Mouse (Mus musculus): ENCODE data around the gene Wdr41. TPM values are rescaled to one million over a fixed set of nuclear protein-coding genes. Genes with fewer than 3 reads are reported as not detected.

Gene Wdr41
- polyA plus RNA-seq, 1 experiment from 2014 or later = 18.9 TPM

DNA sequence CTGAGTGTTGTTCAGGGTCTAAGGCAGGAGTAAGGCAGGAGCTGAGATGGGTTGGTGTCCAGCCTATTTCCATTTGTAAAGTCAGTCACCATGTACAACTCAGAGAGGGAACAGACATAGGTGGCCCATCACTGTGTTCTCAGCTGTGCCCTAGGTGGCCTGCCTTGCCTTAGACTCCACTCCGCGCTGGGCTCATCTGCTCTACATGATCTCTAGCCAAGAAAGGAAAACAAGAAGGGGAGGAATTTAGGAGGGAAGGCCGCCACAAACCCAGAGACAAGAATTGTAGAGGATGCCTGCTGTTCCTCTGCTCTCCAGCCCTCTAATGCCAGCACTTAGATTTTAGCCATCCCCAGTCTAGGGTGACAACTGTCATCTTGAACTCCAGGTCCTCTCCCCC lies 76.3 kb downstream of the Wdr41 start:
- H3K4me2 ChIP-seq (ENCODE audit: low read depth, low read length) = no peak overlapping the region
- H3K27me3 ChIP-seq (ENCODE audit: control insufficient read depth, insufficient read depth, low read depth, low read length) = no peaks in the 10 kb centered on the region
- H3K9me3 ChIP-seq (ENCODE audit: control insufficient read depth, low read length) = no peaks in the 10 kb centered on the region
- no peak overlapping the region for H3K9ac ChIP-seq (ENCODE audit: low read length)
- H3K4me3 ChIP-seq (ENCODE audit: low read length) = no peak overlapping the region
- H3K36me3 ChIP-seq (ENCODE audit: control insufficient read depth, insufficient read depth, low read length) = no peaks in the 10 kb centered on the region
- 92% methylated on average over 3 of the region's 3 CpGs for WGBS
- H3K4me1 ChIP-seq (replicated peaks; ENCODE audit: control insufficient read depth, insufficient read depth, low read length) = peaks cover 4% of the 10 kb centered on the region; the same call in 1 of the 2 replicates
- no peak for ATAC-seq (ENCODE audit: low read depth)
- no peak overlapping the region for H3K27ac ChIP-seq (ENCODE audit: low read length)

DNA sequence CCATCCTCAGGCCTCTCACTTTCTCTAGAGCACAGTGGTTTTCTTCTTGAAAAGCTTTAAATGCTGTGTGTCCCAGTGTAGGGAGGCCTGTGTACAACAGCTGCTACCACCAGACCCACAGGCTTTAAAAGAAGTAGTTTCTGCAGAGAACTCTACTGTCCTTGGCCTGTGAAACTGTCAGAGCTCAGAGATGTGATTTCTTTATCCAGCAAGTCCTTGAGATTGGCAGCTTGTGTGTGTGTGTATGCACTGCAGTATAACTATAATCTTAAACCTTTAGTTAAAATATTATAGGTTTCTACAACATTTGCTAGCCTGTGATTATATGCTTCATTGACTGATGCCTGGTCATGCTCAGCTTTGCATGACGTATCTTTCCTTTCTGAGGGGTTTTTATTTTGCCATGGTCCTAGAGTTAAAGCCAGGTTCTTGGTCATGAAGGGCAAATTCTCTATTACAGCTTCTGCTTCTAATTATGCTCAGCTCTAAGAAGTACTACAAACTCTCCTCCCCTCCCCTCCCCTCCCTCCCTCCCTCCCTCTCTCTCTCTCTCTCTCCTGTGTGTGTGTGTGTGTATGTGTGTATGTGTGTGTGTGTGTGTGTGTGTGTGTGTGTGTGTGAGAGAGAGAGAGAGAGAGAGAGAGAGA lies 79.7 kb downstream of the Wdr41 start:
- 90% methylated on average over 1 of the region's 1 CpGs for WGBS
- no peak overlapping the region for H3K27ac ChIP-seq (ENCODE audit: low read length)
- H3K9me3 ChIP-seq (ENCODE audit: control insufficient read depth, low read length) = no peaks in the 10 kb centered on the region
- no peaks in the 10 kb centered on the region for H3K27me3 ChIP-seq (ENCODE audit: control insufficient read depth, insufficient read depth, low read depth, low read length)
- H3K9ac ChIP-seq (ENCODE audit: low read length) = no peak overlapping the region
- H3K4me1 ChIP-seq (replicated peaks; ENCODE audit: control insufficient read depth, insufficient read depth, low read length) = peaks cover 4% of the 10 kb centered on the region; the same call in 1 of the 2 replicates
- no peaks in the 10 kb centered on the region for H3K36me3 ChIP-seq (ENCODE audit: control insufficient read depth, insufficient read depth, low read length)
- no peak overlapping the region for H3K4me3 ChIP-seq (ENCODE audit: low read length)
- no peak for ATAC-seq (ENCODE audit: low read depth)
- no peak overlapping the region for H3K4me2 ChIP-seq (ENCODE audit: low read depth, low read length)

DNA sequence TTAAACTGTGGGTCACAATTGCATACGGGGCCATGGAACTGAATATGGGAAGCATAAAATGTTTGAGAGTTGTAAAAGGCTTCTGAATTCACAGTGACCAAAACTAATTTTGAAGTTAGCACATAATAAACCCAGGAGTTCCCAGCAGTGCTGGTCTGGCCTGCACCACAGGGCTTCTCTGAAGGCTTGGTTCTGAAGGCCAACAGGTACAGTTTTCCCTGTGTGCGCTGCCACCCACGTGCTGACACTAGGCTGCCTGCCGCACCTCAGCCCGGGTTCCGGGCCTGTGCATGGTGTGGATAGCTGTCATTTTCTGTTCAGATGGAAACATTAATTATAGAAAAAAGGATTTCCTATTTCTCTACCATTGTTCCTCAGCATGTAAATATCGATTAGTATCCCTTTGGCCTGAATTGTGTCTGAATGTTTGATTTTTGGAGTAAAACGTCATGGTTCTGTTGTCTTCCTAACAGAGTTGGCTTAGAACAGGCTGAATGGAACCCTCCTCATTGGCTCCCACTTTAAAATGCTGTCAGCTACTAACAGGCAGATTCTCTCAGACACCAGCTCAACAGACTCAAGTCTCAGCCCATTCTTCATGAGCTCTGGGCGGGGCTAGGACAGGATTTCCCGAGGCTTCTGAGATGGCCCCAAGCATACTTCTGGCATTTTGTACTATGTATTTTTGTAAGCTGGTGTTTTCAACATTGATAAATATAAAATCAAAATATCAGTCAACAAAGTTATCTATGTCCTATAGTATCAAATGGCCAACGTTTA lies 80.5 kb downstream of the Wdr41 start:
- no peak overlapping the region for H3K9ac ChIP-seq (ENCODE audit: low read length)
- H3K4me3 ChIP-seq (ENCODE audit: low read length) = no peak overlapping the region
- peaks cover 4% of the 10 kb centered on the region; the same call in 1 of the 2 replicates for H3K4me1 ChIP-seq (replicated peaks; ENCODE audit: control insufficient read depth, insufficient read depth, low read length)
- no peaks in the 10 kb centered on the region for H3K27me3 ChIP-seq (ENCODE audit: control insufficient read depth, insufficient read depth, low read depth, low read length)
- peak; percentile 89 for ATAC-seq (ENCODE audit: low read depth)
- H3K36me3 ChIP-seq (ENCODE audit: control insufficient read depth, insufficient read depth, low read length) = no peaks in the 10 kb centered on the region
- no peaks in the 10 kb centered on the region for H3K9me3 ChIP-seq (ENCODE audit: control insufficient read depth, low read length)
- no peak overlapping the region for H3K4me2 ChIP-seq (ENCODE audit: low read depth, low read length)
- 62% methylated on average over 11 of the region's 11 CpGs for WGBS
- H3K27ac ChIP-seq (ENCODE audit: low read length) = no peak overlapping the region

DNA sequence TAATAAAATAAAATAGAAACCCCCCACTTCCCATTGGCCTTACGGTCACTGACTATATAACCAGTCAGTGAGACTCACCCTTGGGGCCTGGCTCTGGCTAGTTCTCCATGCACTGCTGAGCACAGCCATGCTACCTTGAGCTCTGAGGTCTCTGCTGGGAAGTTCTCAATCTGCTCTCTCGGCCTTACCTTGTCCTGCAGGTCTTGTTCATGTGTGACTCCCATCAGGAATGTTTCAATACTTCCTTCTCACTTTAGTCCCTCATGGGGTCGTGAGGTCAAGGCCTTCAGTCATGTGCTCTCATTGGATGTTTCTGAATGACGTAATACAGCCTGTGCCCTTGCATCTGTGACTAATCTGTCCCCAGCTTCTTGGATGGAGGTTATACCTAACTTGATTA lies 82.7 kb downstream of the Wdr41 start:
- peaks cover 4% of the 10 kb centered on the region; the same call in 1 of the 2 replicates for H3K4me1 ChIP-seq (replicated peaks; ENCODE audit: control insufficient read depth, insufficient read depth, low read length)
- no peaks in the 10 kb centered on the region for H3K36me3 ChIP-seq (ENCODE audit: control insufficient read depth, insufficient read depth, low read length)
- no peak overlapping the region for H3K4me3 ChIP-seq (ENCODE audit: low read length)
- 70% methylated on average over 4 of the region's 4 CpGs for WGBS
- ATAC-seq (ENCODE audit: low read depth) = no peak
- no peak overlapping the region for H3K4me2 ChIP-seq (ENCODE audit: low read depth, low read length)
- H3K9me3 ChIP-seq (ENCODE audit: control insufficient read depth, low read length) = no peaks in the 10 kb centered on the region
- H3K27me3 ChIP-seq (ENCODE audit: control insufficient read depth, insufficient read depth, low read depth, low read length) = no peaks in the 10 kb centered on the region
- H3K9ac ChIP-seq (ENCODE audit: low read length) = no peak overlapping the region
- no peak overlapping the region for H3K27ac ChIP-seq (ENCODE audit: low read length)

DNA sequence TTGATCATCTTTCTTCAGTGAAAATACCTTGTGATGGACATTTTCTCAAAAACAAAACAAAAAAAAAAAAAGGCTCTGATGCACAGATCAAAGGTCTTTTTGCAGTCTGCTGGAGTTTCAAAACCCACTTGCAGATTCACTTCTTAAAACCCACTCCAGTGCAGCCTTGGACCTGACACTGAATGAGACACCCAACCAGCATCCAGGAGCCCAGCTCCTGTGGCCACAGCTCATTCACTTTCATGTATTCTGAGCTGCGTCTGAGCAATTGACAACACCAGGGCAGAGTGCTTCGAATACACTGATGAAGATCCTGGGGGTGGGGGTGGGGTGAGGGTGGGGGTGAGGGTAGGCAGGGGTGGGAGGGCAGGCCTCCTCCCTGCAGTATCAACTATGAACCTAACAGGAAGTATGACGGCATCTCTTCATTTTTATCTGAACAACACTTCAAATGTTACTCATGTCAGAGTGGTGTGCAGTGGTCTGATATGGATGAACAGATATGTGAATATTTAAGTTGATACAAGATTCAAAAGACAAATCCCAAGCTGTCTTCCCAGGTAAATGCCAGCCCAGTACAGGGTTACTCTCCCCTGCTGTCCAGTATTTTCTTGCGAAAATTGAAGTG lies 87.4 kb downstream of the Wdr41 start:
- Histone ChIP-seq H3K9me3 (ENCODE audit: control insufficient read depth, low read length) (no peaks in the 10 kb centered on the region), H3K27me3 (ENCODE audit: control insufficient read depth, insufficient read depth, low read depth, low read length) (no peaks in the 10 kb centered on the region), H3K9ac (ENCODE audit: low read length) (no peak overlapping the region), H3K36me3 (ENCODE audit: control insufficient read depth, insufficient read depth, low read length) (no peaks in the 10 kb centered on the region), H3K4me3 (ENCODE audit: low read length) (no peak overlapping the region), H3K4me1 (replicated peaks; ENCODE audit: control insufficient read depth, insufficient read depth, low read length) (no peaks in the 10 kb centered on the region), H3K27ac (ENCODE audit: low read length) (no peak overlapping the region), H3K4me2 (ENCODE audit: low read depth, low read length) (no peak overlapping the region)
- WGBS = 47% methylated on average over 4 of the region's 4 CpGs
- no peak for ATAC-seq (ENCODE audit: low read depth)

DNA sequence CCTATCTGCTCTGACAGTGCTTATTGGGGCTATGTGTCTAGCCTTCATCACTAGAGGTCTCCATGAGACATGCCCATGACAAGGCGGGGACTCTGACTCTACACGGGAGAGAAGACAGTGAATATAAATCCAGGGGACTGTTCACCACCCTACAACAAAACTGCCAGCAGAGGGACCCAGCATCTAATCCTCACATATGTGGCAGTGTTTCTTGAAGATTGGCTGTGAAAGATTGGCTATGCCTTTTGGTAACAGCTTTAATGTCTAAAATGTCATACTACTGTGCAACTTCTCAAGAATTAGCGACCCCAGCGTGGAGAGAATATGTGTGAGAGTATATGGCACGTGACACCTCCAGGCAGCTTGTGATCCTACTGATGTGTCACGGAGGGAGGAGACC lies 91.7 kb downstream of the Wdr41 start:
- Histone ChIP-seq H3K4me1 (replicated peaks; ENCODE audit: control insufficient read depth, insufficient read depth, low read length) (no peaks in the 10 kb centered on the region), H3K36me3 (ENCODE audit: control insufficient read depth, insufficient read depth, low read length) (no peaks in the 10 kb centered on the region)
- 0 out of 2 replicates have a peak, but pooled peaks have one; percentile 36 for ATAC-seq (ENCODE audit: low read depth)

DNA sequence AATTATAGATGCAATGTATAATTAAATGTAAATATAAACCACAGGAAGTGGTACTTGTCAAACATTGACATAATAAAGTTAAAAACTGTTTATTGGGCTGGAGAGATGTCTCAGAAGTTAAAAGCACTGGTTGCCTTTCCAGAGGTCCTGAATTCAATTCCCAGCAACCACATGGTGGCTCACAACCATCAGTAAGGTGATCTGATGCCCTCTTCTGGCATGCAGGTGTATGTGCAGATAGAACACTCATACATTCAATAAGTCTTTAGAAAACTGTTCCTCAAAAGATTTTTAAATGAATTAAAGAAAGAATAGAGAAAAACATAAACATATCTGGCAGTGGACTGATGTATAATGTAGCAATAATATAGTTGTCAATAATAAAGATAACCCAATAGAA lies 94.1 kb downstream of the Wdr41 start:
- no peak overlapping the region for H3K4me2 ChIP-seq (ENCODE audit: low read depth, low read length)
- no peak overlapping the region for H3K9ac ChIP-seq (ENCODE audit: low read length)
- no peaks in the 10 kb centered on the region for H3K9me3 ChIP-seq (ENCODE audit: control insufficient read depth, low read length)
- H3K4me1 ChIP-seq (replicated peaks; ENCODE audit: control insufficient read depth, insufficient read depth, low read length) = no peaks in the 10 kb centered on the region
- ATAC-seq (ENCODE audit: low read depth) = no peak
- H3K27me3 ChIP-seq (ENCODE audit: control insufficient read depth, insufficient read depth, low read depth, low read length) = no peaks in the 10 kb centered on the region
- no peak overlapping the region for H3K4me3 ChIP-seq (ENCODE audit: low read length)
- no peaks in the 10 kb centered on the region for H3K36me3 ChIP-seq (ENCODE audit: control insufficient read depth, insufficient read depth, low read length)
- H3K27ac ChIP-seq (ENCODE audit: low read length) = no peak overlapping the region

More for the DNA sequence above, 91.7 kb downstream of the Wdr41 start:
- Histone ChIP-seq H3K4me3 (ENCODE audit: low read length) (no peak overlapping the region), H3K4me2 (ENCODE audit: low read depth, low read length) (no peak overlapping the region), H3K27me3 (ENCODE audit: control insufficient read depth, insufficient read depth, low read depth, low read length) (no peaks in the 10 kb centered on the region), H3K9me3 (ENCODE audit: control insufficient read depth, low read length) (no peaks in the 10 kb centered on the region), H3K9ac (ENCODE audit: low read length) (no peak overlapping the region), H3K27ac (ENCODE audit: low read length) (no peak overlapping the region)
- WGBS = 51% methylated on average over 6 of the region's 6 CpGs

Other genes starting within 250 kb of the Wdr41 start
- 216 and 225 TPM in 2 replicates for gene Tbca, start 187.4 kb upstream of the Wdr41 start, polyA plus RNA-seq (2015; fragmentation: Nextera tagmentation; extraction: Ambion mirVana)
- gene Otp, start 100.7 kb upstream of the Wdr41 start, polyA plus RNA-seq (2015; fragmentation: Nextera tagmentation; extraction: Ambion mirVana) = not detected in 2 replicates

Data from lung, embryonic 16.5 days (tissue).